Mouse (Mus musculus): ENCODE results near the gene Qrsl1.
A peak's percentile ranks its signal among the peaks of the same experiment; 100 is the strongest.

Gene Qrsl1

GRCm38 (mm10) chr10:43871458-43871857, 30.1 kb downstream of the Qrsl1 start:
- DNase-seq (ENCODE audit: low spot score in 2 of 2), result no peak

GRCm38 (mm10) chr10:43870752-43871151, 30.8 kb downstream of the Qrsl1 start:
- DNase-seq (ENCODE audit: low spot score in 2 of 2), result peak in 1 of 2 experiments; percentile 37

DNA sequence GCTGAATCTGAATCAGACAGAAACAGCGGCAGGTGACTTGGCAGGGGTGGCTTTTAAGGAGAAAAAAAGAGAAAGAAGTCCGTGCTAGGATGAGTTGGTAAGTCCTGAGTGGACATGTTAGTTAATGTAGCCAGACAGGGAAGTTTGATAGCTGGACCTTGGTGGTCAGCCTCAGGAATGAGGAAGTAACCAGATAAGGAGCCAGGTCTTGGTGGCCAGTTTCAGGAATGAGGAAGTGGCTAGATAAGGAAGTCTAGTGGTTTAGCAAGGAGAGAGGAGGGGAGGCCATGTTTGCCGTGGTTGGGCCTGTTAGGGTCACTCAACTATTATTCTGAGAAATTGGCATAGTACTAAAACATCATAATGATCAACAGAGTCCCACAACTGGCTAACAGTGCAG, 45.2 kb downstream of the Qrsl1 start:
- no peak for DNase-seq (ENCODE audit: low spot score in 2 of 2)

DNA sequence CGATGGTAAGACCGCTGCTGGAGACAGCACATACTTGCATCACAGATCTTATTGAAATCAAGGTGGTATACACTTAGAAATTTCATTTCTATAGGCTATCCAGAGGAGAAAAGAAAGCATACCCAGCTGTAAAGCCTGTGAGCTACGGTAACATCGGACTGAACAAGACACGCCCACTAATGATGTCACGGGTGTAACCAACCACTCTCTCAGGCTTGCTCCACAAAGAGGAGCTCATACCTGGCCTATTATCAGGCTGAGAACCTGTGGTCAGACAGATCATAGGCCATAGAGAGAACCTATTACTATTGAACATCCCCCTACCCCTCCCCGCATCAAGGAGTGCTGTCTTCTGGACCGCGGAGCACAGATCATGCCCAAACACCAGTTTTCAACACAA, 45.6 kb downstream of the Qrsl1 start:
- DNase-seq (ENCODE audit: low spot score in 2 of 2), result no peak

DNA sequence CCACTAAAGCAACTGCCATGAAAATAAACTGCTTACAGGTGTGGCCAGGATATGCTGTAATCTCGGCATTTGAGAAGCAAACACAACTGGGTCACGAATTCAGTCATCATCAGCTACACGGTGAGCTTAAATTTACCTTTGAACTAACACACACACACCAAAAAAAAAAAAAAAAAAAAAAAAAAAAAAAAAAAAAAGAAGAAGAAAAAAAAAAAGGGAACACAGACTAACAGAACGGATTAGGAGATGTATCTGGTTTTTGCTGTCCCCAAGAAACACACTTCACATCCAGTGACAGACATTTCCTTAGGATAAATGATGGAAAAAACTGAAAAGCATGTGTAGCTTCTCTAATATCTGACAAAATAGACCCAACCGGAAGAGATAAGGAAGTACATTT, 49.6 kb downstream of the Qrsl1 start:
- DNase-seq (ENCODE audit: low spot score in 2 of 2), result no peak

DNA sequence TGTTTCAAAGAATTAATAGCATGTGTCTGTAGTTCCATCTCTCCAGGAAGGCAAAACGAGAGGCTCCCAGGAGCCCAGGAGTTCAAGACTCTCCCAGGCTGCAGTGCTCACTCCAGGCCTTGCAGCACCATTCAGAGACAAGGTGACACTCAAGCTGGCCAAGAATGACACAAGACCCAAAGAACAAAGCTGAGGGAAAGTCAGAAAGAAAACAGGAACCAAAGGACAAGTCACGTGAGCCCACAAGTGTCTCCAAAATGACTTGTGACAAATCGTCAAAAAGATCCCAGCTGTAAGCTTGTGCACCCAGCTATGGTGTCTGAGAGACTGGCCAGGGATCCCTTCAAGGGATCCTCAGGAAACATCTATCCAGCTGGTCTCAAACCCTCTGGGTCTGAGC, 52.1 kb downstream of the Qrsl1 start:
- DNase-seq (ENCODE audit: low spot score in 2 of 2), result no peak

- DNase-seq (ENCODE audit: low spot score in 2 of 2), result no peak
Measured at GRCm38 (mm10) chr10:43846141-43846622, 55.4 kb downstream of the Qrsl1 start.

DNA sequence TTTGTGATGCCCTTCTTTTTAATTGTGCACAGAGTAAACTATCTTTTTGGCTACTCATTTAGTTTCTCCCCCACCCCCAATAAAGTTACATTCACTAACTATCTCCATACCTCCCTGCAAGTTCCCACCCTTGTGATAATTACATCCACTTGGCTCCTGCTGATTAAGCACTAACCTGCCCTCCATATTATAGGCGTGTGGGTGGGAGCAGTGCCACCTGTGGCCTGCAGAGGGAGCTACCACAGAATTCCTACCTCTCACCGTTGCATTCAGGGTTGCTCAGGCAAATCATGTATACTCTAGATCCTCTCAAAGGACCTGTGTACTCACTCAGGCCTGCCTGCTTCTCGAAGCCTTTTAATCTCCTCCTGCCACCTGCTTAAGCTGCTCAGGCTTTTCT, 56.1 kb downstream of the Qrsl1 start:
- DNase-seq (ENCODE audit: low spot score in 2 of 2), result no peak

- DNase-seq (ENCODE audit: low spot score in 2 of 2), result no peak
Measured at GRCm38 (mm10) chr10:43841441-43841840, 60.1 kb downstream of the Qrsl1 start.

DNA sequence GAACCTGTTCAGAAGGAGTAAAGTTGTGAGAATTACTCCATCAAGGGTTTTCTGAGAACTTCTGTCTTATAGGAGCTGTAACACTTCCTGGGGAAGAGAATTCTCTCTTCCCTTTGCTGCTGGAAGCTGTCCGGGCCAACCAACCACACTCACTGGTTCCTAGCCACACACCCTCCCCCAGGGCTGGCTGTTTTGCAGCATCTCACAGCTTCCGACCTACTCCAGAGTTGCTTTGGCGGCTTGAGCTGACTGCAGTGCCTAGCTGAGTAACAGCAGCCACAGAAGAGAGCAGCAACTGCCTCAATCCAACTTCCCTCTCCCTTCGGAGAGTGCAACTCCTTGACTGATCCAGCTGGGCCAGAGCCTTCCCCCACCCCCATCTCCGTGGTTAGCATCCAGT, 68.7 kb downstream of the Qrsl1 start:
- no peak for DNase-seq (ENCODE audit: low spot score in 2 of 2)

GRCm38 (mm10) chr10:43830251-43831018, 71.1 kb downstream of the Qrsl1 start:
- peak in 1 of 2 experiments; percentile 31 for DNase-seq (ENCODE audit: low spot score in 2 of 2)

GRCm38 (mm10) chr10:43828686-43829015, 72.9 kb downstream of the Qrsl1 start:
- no peak for DNase-seq (ENCODE audit: low spot score in 2 of 2)

DNA sequence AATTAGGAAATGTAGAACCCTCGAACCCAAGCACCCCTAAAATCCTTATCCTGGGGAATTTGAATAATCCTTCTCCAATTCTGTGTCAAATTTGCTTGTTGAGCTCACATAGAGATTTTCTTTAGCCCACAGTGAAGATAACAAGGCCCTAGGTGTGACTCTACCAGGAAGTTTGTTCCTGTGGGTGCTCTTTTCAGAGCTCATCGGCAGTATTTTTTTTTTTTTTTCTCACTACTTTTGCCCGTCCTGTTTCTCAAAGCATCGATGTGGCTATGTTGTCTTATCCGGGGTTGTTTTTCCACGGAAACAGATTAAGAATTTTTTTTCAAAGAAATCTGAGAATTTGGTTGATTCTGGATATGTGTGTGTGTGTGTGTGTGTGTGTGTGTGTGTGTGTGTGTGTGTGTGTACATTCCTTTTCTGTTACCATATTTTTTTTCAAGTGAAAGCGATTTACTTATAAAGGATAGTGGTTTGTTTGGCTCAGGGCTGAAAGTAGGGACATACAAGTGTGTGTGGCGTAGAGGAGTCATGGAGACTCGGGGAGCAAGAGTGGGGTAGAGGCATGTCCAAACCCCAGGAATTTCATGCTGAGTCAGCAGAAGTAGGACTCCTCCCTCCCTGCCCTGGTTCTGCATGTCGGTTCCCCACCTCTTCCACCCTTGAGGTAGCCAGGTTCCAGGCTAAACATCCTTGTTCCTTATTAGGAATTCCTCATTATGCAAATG, 73.4 kb downstream of the Qrsl1 start:
- DNase-seq (ENCODE audit: low spot score in 2 of 2), result no peak

DNA sequence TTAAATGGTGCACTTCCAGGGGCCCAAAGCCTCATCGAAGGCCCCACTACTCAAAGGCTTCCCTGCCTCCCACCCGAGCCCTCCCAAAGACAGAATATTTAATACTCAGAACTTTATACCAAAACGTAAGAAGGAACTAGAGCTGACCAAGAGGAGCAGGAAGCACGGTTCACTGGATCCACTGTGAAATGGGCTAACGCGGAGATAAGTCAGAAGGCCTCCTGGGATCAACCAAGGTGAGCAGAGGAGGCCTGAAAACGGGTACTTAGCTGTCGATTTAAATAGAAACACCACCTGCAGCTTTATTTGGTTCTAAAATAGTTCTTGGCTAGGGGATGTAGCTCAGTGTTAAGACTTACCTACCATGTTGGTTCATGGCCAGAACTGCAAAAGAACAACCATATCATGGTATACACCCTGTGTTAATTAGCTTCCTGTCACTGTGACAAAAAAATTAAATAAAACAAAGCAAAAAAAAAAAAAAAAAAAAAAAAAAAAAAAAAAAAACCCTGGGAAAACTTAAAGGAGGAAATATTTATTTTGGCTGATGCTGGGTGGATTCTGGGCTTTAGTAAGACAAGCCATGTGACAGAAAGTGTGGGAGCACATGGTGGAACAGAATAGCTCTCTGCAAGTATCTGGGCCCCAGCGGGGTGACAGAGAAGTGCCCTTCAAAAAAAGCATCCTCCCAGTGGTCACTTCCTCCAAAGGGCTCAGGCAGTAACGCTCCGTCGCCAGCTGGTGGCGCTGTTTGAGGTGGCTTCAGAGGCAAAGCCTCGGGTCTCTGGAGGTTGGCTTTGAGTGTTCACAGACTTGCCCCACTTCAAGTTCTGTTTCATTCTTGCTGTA, 74.5 kb downstream of the Qrsl1 start:
- peak; percentile 45 to 65 for DNase-seq (ENCODE audit: low spot score in 2 of 2)

DNA sequence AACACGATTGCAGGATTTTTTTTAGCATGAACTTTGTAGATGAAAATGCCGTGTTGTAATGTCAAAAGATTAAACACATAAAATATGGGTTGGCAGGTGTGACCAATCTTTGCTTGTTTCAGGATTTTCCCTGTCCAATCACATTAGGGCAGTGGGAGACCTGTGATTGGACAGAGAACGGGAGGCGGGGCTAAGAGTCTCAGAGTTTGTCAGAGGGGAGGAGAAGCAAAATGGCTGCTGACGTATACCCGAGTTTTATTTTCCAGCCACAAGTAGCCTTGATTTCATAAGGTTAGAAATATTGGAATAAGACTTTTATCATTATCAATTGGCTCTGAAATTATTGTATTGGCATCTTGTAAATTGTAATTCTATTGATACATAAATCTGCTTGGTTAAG, 75.8 kb downstream of the Qrsl1 start:
- no peak for DNase-seq (ENCODE audit: low spot score in 2 of 2)

DNA sequence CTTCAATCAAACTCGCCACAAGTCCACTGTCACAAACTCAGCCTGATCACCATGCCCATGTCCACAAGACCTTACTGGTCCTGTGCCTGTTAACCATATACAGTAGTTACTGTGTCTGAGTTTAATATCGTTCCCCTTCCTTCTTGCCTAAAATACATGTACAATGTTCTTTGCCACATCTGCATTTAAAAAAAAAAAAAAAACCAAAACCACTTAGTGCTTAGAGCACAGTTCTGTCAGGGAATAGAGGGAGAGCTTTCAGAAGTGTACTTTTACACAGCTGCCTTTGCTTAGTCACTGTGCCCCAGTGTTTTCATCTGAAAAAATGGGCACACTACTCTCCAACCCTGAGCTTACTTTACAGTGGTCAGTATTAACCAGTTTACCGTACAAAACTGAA, 76.8 kb downstream of the Qrsl1 start:
- no peak for DNase-seq (ENCODE audit: low spot score in 2 of 2)

Measured in spleen, postnatal 14 days (tissue).